Mouse (Mus musculus): ENCODE data around the gene Card11. TPM values are rescaled to one million over a fixed set of nuclear protein-coding genes. Genes with fewer than 3 reads are reported as not detected.

The Card11 gene
- polyA plus RNA-seq, 1 experiment, result 1.8 TPM

GRCm38 (mm10) chr5:140884966-140885365 lies 115.4 kb downstream of the Card11 start:
- peaks cover 4% of the 10 kb centered on the region for H3K27me3 ChIP-seq (replicated peaks)
- H3K4me1 ChIP-seq, result no peaks in the 10 kb centered on the region
- TF ChIP-seq GATA1 (IDR thresholded peaks at IDR 0.05; ENCODE audit: borderline replicate concordance, low read length), result no peak
- TF ChIP-seq FLI1 (IDR thresholded peaks at IDR 0.05; ENCODE audit: low read length), result no peak
- no peaks in the 10 kb centered on the region for H3K36me3 ChIP-seq (replicated peaks; ENCODE audit: low read length)
- H3K9me3 ChIP-seq, result no peaks in the 10 kb centered on the region; the same call in 1 of the 2 replicates
- H3K4me3 ChIP-seq (replicated peaks), result no peak overlapping the region

- Histone ChIP-seq H3K4me1 (peaks cover 2% of the 10 kb centered on the region; the same call in 1 of the 2 replicates), H3K4me3 (replicated peaks) (no peak overlapping the region), H3K9me3 (peaks cover 12% of the 10 kb centered on the region), H3K27me3 (replicated peaks) (peaks cover 4% of the 10 kb centered on the region), H3K36me3 (replicated peaks; ENCODE audit: low read length) (no peaks in the 10 kb centered on the region)
- no peak for TF ChIP-seq FLI1 (IDR thresholded peaks at IDR 0.05; ENCODE audit: low read length)
- TF ChIP-seq GATA1 (IDR thresholded peaks at IDR 0.05; ENCODE audit: borderline replicate concordance, low read length), result no peak
These were observed 118.0 kb downstream of the Card11 start for GRCm38 (mm10) chr5:140882391-140882790.

GRCm38 (mm10) chr5:140880151-140880550 lies 120.2 kb downstream of the Card11 start:
- Histone ChIP-seq H3K4me1 (peaks cover 2% of the 10 kb centered on the region; the same call in 1 of the 2 replicates), H3K36me3 (replicated peaks; ENCODE audit: low read length) (no peaks in the 10 kb centered on the region), H3K27me3 (replicated peaks) (peaks cover 3% of the 10 kb centered on the region), H3K4me3 (replicated peaks) (no peak overlapping the region), H3K9me3 (peaks cover 12% of the 10 kb centered on the region)
- TF ChIP-seq GATA1 (IDR thresholded peaks at IDR 0.05; ENCODE audit: borderline replicate concordance, low read length), result no peak
- TF ChIP-seq FLI1 (IDR thresholded peaks at IDR 0.05; ENCODE audit: low read length), result no peak

- peaks cover 3% of the 10 kb centered on the region for H3K27me3 ChIP-seq (replicated peaks)
- TF ChIP-seq GATA1 (IDR thresholded peaks at IDR 0.05; ENCODE audit: borderline replicate concordance, low read length) (no peak), FLI1 (IDR thresholded peaks at IDR 0.05; ENCODE audit: low read length) (no peak)
- H3K9me3 ChIP-seq, result peaks cover 20% of the 10 kb centered on the region
- peaks cover 2% of the 10 kb centered on the region; the same call in 1 of the 2 replicates for H3K4me1 ChIP-seq
- no peak overlapping the region for H3K4me3 ChIP-seq (replicated peaks)
- H3K36me3 ChIP-seq (replicated peaks; ENCODE audit: low read length), result no peaks in the 10 kb centered on the region
These were observed 121.7 kb downstream of the Card11 start for GRCm38 (mm10) chr5:140878644-140879043.

GRCm38 (mm10) chr5:140873736-140874307 lies 126.6 kb downstream of the Card11 start:
- peaks cover 23% of the 10 kb centered on the region for H3K27me3 ChIP-seq (replicated peaks)
- H3K9me3 ChIP-seq, result peaks cover 20% of the 10 kb centered on the region

GRCm38 (mm10) chr5:140873039-140873551 lies 127.3 kb downstream of the Card11 start:
- TF ChIP-seq FLI1 (IDR thresholded peaks at IDR 0.05; ENCODE audit: low read length) (no peak), GATA1 (IDR thresholded peaks at IDR 0.05; ENCODE audit: borderline replicate concordance, low read length) (no peak)
- peaks cover 12% of the 10 kb centered on the region; the same call in 1 of the 2 replicates for H3K4me1 ChIP-seq
- peaks cover 19% of the 10 kb centered on the region for H3K9me3 ChIP-seq
- peak overlapping the region; percentile 51 for H3K4me3 ChIP-seq (replicated peaks)
- no peaks in the 10 kb centered on the region for H3K36me3 ChIP-seq (replicated peaks; ENCODE audit: low read length)
- peaks cover 23% of the 10 kb centered on the region for H3K27me3 ChIP-seq (replicated peaks)

More at GRCm38 (mm10) chr5:140873736-140874307, 126.6 kb downstream of the Card11 start:
- Histone ChIP-seq H3K4me1 (peaks cover 12% of the 10 kb centered on the region; the same call in 1 of the 2 replicates), H3K4me3 (replicated peaks) (no peak overlapping the region), H3K36me3 (replicated peaks; ENCODE audit: low read length) (no peaks in the 10 kb centered on the region)
- no peak for TF ChIP-seq GATA1 (IDR thresholded peaks at IDR 0.05; ENCODE audit: borderline replicate concordance, low read length)
- TF ChIP-seq FLI1 (IDR thresholded peaks at IDR 0.05; ENCODE audit: low read length), result no peak

GRCm38 (mm10) chr5:140872532-140873038 lies 127.8 kb downstream of the Card11 start:
- no peaks in the 10 kb centered on the region for H3K36me3 ChIP-seq (replicated peaks; ENCODE audit: low read length)
- H3K4me1 ChIP-seq, result peaks cover 10% of the 10 kb centered on the region; the same call in 1 of the 2 replicates
- no peak overlapping the region for H3K4me3 ChIP-seq (replicated peaks)
- TF ChIP-seq GATA1 (IDR thresholded peaks at IDR 0.05; ENCODE audit: borderline replicate concordance, low read length) (no peak), FLI1 (IDR thresholded peaks at IDR 0.05; ENCODE audit: low read length) (no peak)
- peaks cover 15% of the 10 kb centered on the region for H3K9me3 ChIP-seq
- H3K27me3 ChIP-seq (replicated peaks), result peaks cover 20% of the 10 kb centered on the region

- Histone ChIP-seq H3K36me3 (replicated peaks; ENCODE audit: low read length) (no peaks in the 10 kb centered on the region), H3K4me3 (replicated peaks) (no peak overlapping the region), H3K9me3 (peaks cover 12% of the 10 kb centered on the region), H3K27me3 (replicated peaks) (peaks cover 20% of the 10 kb centered on the region), H3K4me1 (peaks cover 10% of the 10 kb centered on the region; the same call in 1 of the 2 replicates)
- TF ChIP-seq GATA1 (IDR thresholded peaks at IDR 0.05; ENCODE audit: borderline replicate concordance, low read length) (no peak), FLI1 (IDR thresholded peaks at IDR 0.05; ENCODE audit: low read length) (no peak)
These were observed 129.1 kb downstream of the Card11 start for GRCm38 (mm10) chr5:140871241-140871640.

- Histone ChIP-seq H3K27me3 (replicated peaks) (peaks cover 20% of the 10 kb centered on the region), H3K4me1 (peaks cover 10% of the 10 kb centered on the region; the same call in 1 of the 2 replicates), H3K36me3 (replicated peaks; ENCODE audit: low read length) (no peaks in the 10 kb centered on the region), H3K4me3 (replicated peaks) (no peak overlapping the region), H3K9me3 (peaks cover 4% of the 10 kb centered on the region; the same call in 1 of the 2 replicates)
- no peak for TF ChIP-seq FLI1 (IDR thresholded peaks at IDR 0.05; ENCODE audit: low read length)
- no peak for TF ChIP-seq GATA1 (IDR thresholded peaks at IDR 0.05; ENCODE audit: borderline replicate concordance, low read length)
These were observed 131.3 kb downstream of the Card11 start for GRCm38 (mm10) chr5:140869034-140869433.

GRCm38 (mm10) chr5:140859730-140860129 lies 140.7 kb downstream of the Card11 start:
- Histone ChIP-seq H3K36me3 (replicated peaks; ENCODE audit: low read length) (no peaks in the 10 kb centered on the region), H3K4me1 (no peaks in the 10 kb centered on the region), H3K9me3 (no peaks in the 10 kb centered on the region), H3K27me3 (replicated peaks) (peaks cover 3% of the 10 kb centered on the region), H3K4me3 (replicated peaks) (no peak overlapping the region)
- TF ChIP-seq GATA1 (IDR thresholded peaks at IDR 0.05; ENCODE audit: borderline replicate concordance, low read length) (no peak), FLI1 (IDR thresholded peaks at IDR 0.05; ENCODE audit: low read length) (no peak)
